Mouse (Mus musculus): ENCODE measurements around the gene Tmem63c. TPM values are rescaled to one million over a fixed set of nuclear protein-coding genes. Genes with fewer than 3 reads are reported as not detected.

Tmem63c gene
- polyA plus RNA-seq, 1 experiment = not detected

DNA sequence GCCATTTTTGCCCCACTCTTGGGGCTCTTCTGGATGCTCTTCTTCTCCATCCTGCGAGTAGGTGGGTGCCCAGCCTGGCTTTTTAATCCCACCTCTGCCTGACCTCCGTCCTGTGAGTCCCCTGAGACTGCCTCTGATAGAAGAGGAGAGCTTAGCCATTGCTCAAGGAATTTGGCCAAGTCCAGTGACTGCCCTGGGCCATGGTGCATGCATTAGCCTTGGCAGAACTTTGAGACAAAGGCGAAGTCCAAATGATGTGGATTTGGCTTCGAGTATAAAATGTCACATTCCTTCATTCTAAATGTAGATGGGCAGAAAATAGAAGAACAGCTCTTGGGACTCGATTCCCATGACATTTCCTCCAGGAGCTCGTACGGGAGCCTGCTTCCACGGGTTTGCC lies 61.7 kb downstream of the Tmem63c start:
- H3K4me3 ChIP-seq (ENCODE audit: insufficient read depth, low read length) = no peak overlapping the region
- no peak for TF ChIP-seq POLR2A (IDR thresholded peaks at IDR 0.05; ENCODE audit: borderline replicate concordance, low read depth, low read length)
- TF ChIP-seq CTCF (IDR thresholded peaks at IDR 0.05; ENCODE audit: low read depth, low read length) = no peak
- no peaks in the 10 kb centered on the region for H3K4me1 ChIP-seq (ENCODE audit: control insufficient read depth, insufficient read depth, low read length)
- H3K27ac ChIP-seq (ENCODE audit: insufficient read depth, low read depth, low read length) = no peak overlapping the region

DNA sequence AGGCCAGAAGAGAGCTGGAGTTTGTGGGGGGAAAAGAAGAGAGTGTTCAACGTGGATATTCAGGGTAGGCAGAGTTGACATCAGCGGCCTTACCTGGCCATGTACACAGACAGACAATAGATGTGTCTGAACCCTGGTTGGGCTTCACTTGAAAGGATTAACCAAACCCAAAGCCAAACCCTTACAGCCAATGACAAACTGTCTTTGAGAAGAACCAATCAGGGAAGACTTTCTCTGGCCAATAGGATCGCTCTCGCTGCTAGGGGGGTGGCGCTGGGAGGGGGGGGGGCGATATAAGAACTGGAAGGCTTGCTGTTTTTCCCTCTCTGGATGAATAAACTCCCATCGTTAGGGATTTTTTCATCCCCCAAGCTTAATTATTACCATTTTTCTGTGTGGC lies 66.1 kb downstream of the Tmem63c start:
- H3K4me1 ChIP-seq (ENCODE audit: control insufficient read depth, insufficient read depth, low read length) = no peaks in the 10 kb centered on the region
- no peak overlapping the region for H3K27ac ChIP-seq (ENCODE audit: insufficient read depth, low read depth, low read length)
- no peak overlapping the region for H3K4me3 ChIP-seq (ENCODE audit: insufficient read depth, low read length)
- TF ChIP-seq CTCF (IDR thresholded peaks at IDR 0.05; ENCODE audit: low read depth, low read length) (no peak), POLR2A (IDR thresholded peaks at IDR 0.05; ENCODE audit: borderline replicate concordance, low read depth, low read length) (no peak)

DNA sequence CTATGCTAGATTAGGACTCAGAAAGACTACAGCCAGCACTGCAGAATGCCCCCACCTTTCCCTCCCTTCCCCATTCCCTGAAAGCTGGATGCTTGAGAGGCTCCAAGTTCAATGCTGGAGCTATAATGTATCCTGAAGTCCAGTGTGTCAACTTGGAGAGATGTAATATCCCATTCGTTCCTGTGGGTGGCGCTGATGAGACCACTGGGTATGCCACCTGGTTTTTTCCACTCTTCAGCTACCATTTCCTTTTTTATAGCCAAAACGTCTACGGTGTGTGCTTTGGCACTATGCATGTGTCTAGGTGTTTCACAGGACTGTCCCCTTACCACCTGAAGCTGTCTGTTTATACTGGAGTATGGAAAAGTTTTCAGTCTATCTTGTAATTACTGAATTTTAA lies 67.2 kb downstream of the Tmem63c start:
- Histone ChIP-seq H3K4me1 (ENCODE audit: control insufficient read depth, insufficient read depth, low read length) (no peaks in the 10 kb centered on the region), H3K4me3 (ENCODE audit: insufficient read depth, low read length) (no peak overlapping the region), H3K27ac (ENCODE audit: insufficient read depth, low read depth, low read length) (no peak overlapping the region)
- no peak for TF ChIP-seq POLR2A (IDR thresholded peaks at IDR 0.05; ENCODE audit: borderline replicate concordance, low read depth, low read length)
- no peak for TF ChIP-seq CTCF (IDR thresholded peaks at IDR 0.05; ENCODE audit: low read depth, low read length)

DNA sequence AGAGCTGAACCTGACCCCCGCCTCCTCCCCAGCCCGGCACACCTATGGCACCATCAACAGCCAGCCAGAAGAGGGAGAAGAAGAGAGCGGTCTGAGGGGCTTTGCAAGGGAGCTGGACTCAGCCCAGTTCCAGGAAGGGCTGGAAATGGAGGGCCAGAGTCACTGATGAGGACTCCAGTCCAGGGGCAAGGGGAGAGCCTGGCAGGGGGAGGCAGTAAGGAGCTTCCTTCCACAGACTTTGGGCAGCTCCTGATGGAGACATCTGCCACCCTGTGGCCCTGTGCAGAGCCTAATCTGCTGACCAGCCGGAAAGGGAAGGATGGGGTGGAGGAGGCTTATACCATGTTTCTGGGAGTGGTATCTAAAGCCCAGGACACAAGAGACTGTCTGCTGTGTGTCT lies 68.1 kb downstream of the Tmem63c start:
- TF ChIP-seq POLR2A (IDR thresholded peaks at IDR 0.05; ENCODE audit: borderline replicate concordance, low read depth, low read length) (no peak), CTCF (IDR thresholded peaks at IDR 0.05; ENCODE audit: low read depth, low read length) (no peak)
- H3K4me1 ChIP-seq (ENCODE audit: control insufficient read depth, insufficient read depth, low read length) = no peaks in the 10 kb centered on the region
- no peak overlapping the region for H3K27ac ChIP-seq (ENCODE audit: insufficient read depth, low read depth, low read length)
- H3K4me3 ChIP-seq (ENCODE audit: insufficient read depth, low read length) = no peak overlapping the region

DNA sequence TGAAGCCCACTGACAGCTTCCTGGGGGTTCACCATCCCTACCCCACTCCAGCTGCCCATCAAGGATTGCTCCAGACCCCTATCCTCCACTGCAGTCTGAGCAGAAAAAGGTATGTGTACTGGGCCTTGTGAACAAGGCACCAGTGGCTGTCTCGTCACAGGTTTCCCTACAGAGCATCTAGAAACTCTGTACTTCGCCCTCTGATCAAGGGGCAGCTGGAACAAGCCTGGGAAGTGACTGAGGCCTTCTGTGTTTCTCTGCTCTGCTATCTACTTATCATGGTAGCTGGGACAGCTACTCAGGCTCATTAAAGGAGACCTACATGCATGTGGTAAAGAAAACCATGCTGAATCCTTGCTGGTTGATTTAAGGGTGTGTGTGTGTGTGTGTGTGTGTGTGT lies 68.6 kb downstream of the Tmem63c start:
- TF ChIP-seq POLR2A (IDR thresholded peaks at IDR 0.05; ENCODE audit: borderline replicate concordance, low read depth, low read length) (no peak), CTCF (IDR thresholded peaks at IDR 0.05; ENCODE audit: low read depth, low read length) (no peak)
- H3K4me3 ChIP-seq (ENCODE audit: insufficient read depth, low read length) = no peak overlapping the region
- H3K27ac ChIP-seq (ENCODE audit: insufficient read depth, low read depth, low read length) = no peak overlapping the region
- no peaks in the 10 kb centered on the region for H3K4me1 ChIP-seq (ENCODE audit: control insufficient read depth, insufficient read depth, low read length)

DNA sequence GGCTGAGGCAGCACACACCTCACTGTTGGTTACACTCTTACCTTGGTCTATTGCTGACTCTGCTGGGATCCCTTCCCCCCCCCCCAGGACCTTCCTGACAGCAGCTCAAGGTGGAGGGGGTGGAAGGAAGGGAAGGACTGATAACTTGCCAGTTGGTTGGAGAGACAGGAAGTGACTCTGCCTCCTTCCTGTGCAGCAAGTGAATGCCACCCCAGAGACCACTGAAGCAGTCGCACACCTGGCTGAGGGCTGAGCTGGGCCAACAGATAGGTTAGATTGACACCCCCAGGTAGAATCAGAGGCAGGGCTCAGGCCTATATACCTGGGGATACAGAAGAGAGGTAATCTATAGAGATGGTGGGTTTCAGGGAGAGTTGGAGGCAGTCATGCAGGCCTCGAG lies 70.8 kb downstream of the Tmem63c start:
- Histone ChIP-seq H3K4me3 (ENCODE audit: insufficient read depth, low read length) (no peak overlapping the region), H3K4me1 (ENCODE audit: control insufficient read depth, insufficient read depth, low read length) (no peaks in the 10 kb centered on the region), H3K27ac (ENCODE audit: insufficient read depth, low read depth, low read length) (no peak overlapping the region)
- no peak for TF ChIP-seq CTCF (IDR thresholded peaks at IDR 0.05; ENCODE audit: low read depth, low read length)
- TF ChIP-seq POLR2A (IDR thresholded peaks at IDR 0.05; ENCODE audit: borderline replicate concordance, low read depth, low read length) = no peak

DNA sequence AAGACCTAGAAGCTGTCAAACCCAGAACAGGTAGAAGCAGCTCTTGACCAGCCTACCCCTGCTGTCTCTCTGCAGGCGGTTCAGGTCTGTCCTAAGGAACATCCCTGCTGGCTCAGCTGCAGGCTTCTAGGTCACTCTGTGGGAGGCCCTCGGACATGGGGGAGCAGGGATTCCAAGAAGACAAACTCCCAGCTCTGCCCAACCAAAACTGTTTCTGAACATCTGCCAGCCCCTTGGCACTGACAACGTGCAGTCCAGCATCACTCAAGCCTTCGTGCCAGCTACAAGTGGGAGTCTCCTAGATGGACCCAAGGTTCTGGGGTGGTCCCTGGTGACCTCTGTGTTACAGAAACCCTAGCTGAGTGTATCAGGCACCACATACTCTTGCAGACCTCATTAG lies 72.1 kb downstream of the Tmem63c start:
- Histone ChIP-seq H3K4me3 (ENCODE audit: insufficient read depth, low read length) (no peak overlapping the region), H3K27ac (ENCODE audit: insufficient read depth, low read depth, low read length) (no peak overlapping the region), H3K4me1 (ENCODE audit: control insufficient read depth, insufficient read depth, low read length) (no peaks in the 10 kb centered on the region)
- no peak for TF ChIP-seq POLR2A (IDR thresholded peaks at IDR 0.05; ENCODE audit: borderline replicate concordance, low read depth, low read length)

DNA sequence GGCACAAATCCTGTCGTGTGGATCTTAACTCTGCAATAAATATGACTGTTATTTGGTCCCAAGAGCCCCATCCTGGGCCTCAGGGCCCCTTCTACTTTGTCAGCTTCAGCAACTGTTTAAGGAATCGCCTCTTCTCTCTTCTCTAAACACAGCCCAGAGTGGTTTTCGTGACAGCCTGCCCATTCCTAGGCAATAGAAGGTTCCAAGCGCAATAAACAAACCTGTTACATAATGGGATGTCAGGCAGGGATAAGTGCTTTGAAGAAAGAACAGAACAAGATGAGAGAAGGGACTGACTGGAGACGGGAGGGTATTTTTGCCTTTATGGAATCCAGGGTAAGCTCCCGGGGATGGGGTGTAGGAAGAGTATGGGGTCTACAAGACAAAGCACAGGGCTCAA lies 72.5 kb downstream of the Tmem63c start:
- TF ChIP-seq CTCF (IDR thresholded peaks at IDR 0.05; ENCODE audit: low read depth, low read length) = no peak
- TF ChIP-seq POLR2A (IDR thresholded peaks at IDR 0.05; ENCODE audit: borderline replicate concordance, low read depth, low read length) = no peak
- Histone ChIP-seq H3K27ac (ENCODE audit: insufficient read depth, low read depth, low read length) (no peak overlapping the region), H3K4me3 (ENCODE audit: insufficient read depth, low read length) (no peak overlapping the region)

DNA sequence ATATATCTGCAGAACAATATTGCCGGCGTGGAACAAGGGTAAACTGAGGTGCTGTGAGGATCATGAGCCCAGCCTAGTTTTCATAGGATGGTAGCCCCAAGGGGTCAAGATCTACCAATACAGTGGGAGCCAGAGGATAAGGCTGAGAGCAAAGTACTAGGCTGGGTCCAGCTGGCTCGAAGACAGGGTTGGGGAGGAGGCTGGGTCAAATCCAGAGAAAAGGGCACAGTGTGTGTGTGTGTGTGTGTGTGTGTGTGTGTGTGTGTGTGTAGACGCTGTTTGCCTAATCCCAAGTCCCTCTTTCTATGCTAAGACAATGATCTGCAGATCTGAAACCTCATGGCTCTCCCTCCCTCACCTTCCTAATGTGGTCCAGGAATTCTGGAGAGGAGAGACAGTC lies 79.2 kb downstream of the Tmem63c start:
- Histone ChIP-seq H3K4me3 (ENCODE audit: insufficient read depth, low read length) (no peak overlapping the region), H3K4me1 (ENCODE audit: control insufficient read depth, insufficient read depth, low read length) (no peaks in the 10 kb centered on the region), H3K27ac (ENCODE audit: insufficient read depth, low read depth, low read length) (no peak overlapping the region)
- TF ChIP-seq CTCF (IDR thresholded peaks at IDR 0.05; ENCODE audit: low read depth, low read length) (no peak), POLR2A (IDR thresholded peaks at IDR 0.05; ENCODE audit: borderline replicate concordance, low read depth, low read length) (no peak)

More for the DNA sequence above, 72.5 kb downstream of the Tmem63c start:
- no peaks in the 10 kb centered on the region for H3K4me1 ChIP-seq (ENCODE audit: control insufficient read depth, insufficient read depth, low read length)

DNA sequence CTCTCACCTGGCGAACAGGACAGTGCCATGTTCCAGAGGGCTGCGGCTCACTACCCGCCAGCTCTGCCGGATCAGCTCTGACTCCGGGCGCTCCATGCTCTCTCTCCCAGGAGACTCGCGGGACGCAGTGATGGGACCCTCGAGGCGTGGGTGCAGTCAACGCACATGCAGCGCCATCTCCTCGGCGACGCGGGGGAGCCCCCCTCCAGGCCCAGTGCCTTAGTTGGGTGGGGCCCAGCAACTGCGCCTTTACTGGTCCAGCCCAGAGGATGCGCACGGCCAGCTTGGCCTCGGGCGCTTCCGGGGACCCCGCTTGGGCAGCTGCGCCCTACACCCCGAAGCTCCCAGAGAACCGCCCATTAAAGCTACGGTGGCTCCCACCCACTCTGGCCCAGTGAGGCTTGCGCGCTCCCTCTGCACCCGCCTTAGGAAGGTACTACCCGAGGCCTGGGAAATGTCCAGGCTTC lies 81.1 kb downstream of the Tmem63c start, which contains the start of gene Ngb:
Ngb (minus strand) TSS at position 375 of the 467 bp plus-strand sequence.
- no peak within 1 kb of the TSS for H3K4me3 ChIP-seq (ENCODE audit: insufficient read depth, low read length)
- H3K27ac ChIP-seq (ENCODE audit: insufficient read depth, low read depth, low read length) = no peak within 1 kb of the TSS
- TF ChIP-seq POLR2A (IDR thresholded peaks at IDR 0.05; ENCODE audit: borderline replicate concordance, low read depth, low read length) (no peak), CTCF (IDR thresholded peaks at IDR 0.05; ENCODE audit: low read depth, low read length) (no peak)
- H3K4me1 ChIP-seq (ENCODE audit: control insufficient read depth, insufficient read depth, low read length) = no peaks in the 10 kb centered on the region

DNA sequence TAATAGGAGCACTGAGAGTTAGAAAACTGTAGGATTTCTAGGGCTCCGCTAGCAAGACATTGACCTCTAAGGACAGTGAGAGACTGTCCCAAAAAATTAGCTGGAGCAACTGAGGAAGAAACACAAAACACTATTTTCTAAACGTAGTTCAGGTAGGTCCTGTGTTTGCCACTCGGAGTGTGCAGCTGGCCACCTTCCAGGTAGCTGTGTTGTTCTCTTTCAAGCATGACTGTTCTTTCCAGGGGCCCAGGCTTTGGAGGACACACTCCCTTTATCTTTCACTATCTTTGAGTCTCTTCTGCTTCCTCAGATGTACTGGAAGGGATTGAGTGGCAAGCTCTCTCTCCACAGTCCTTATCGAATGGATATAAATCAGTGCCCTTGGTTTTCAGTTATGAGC lies 82.3 kb downstream of the Tmem63c start:
- Histone ChIP-seq H3K4me1 (ENCODE audit: control insufficient read depth, insufficient read depth, low read length) (no peaks in the 10 kb centered on the region), H3K27ac (ENCODE audit: insufficient read depth, low read depth, low read length) (no peak overlapping the region), H3K4me3 (ENCODE audit: insufficient read depth, low read length) (no peak overlapping the region)
- TF ChIP-seq POLR2A (IDR thresholded peaks at IDR 0.05; ENCODE audit: borderline replicate concordance, low read depth, low read length) = no peak
- TF ChIP-seq CTCF (IDR thresholded peaks at IDR 0.05; ENCODE audit: low read depth, low read length) = no peak

Data from bone marrow macrophage, adult 2 months (primary cell).